Mouse (Mus musculus): ENCODE measurements around the gene Vmn2r87. TPM values are rescaled to one million over a fixed set of nuclear protein-coding genes. Genes with fewer than 3 reads are reported as not detected.
"Not testable (repeated sequence)": the region's sequence is repeated elsewhere in the genome, so short reads cannot be mapped to it uniquely, and the experiment has no call there.

Vmn2r87 gene
- total RNA-seq, 1 experiment: not detected

- H3K36me3 ChIP-seq (ENCODE audit: control insufficient read depth, insufficient read depth, low read length, poor library complexity, severe bottlenecking): no peaks in the 10 kb centered on the region
- peak overlapping the region; percentile 71 to 78 for H3K4me3 ChIP-seq (ENCODE audit: insufficient read depth in 1 of 2, low read depth in 1 of 2, low read length in 2 of 2, poor library complexity in 1 of 2, severe bottlenecking in 1 of 2)
- in situ Hi-C loops (cut with MboI; ENCODE audit: low sequenced_read_pairs in 2 of 2, unreplicated experiment in 2 of 2): no loop called here
- no peak for DNase-seq (ENCODE audit: low read depth, low spot score)
- TF ChIP-seq CHD2 (IDR thresholded peaks at IDR 0.05; ENCODE audit: low read depth, low read length) (no peak), HCFC1 (IDR thresholded peaks at IDR 0.05; ENCODE audit: borderline replicate concordance, insufficient read depth, low read length) (no peak), ZC3H11A (IDR thresholded peaks at IDR 0.05; ENCODE audit: borderline replicate concordance, low read depth, low read length) (no peak), MAFK (IDR thresholded peaks at IDR 0.05; ENCODE audit: insufficient read depth, low read depth, low read length) (no peak), ZNF384 (IDR thresholded peaks at IDR 0.05; ENCODE audit: low read depth, low read length) (no peak)
- H3K4me1 ChIP-seq (ENCODE audit: control insufficient read depth in 2 of 2, insufficient read depth in 2 of 2, low read length in 2 of 2, poor library complexity in 1 of 2): no peaks in the 10 kb centered on the region
- no peak overlapping the region for H3K27ac ChIP-seq (ENCODE audit: insufficient read depth, low read depth, low read length, poor library complexity, severe bottlenecking)
- peak overlapping the region; percentile 84 for H3K9ac ChIP-seq (ENCODE audit: insufficient read depth, low read depth, low read length, poor library complexity, severe bottlenecking)
- H3K9me3 ChIP-seq (ENCODE audit: control insufficient read depth, insufficient read depth, low read depth, low read length): no peaks in the 10 kb centered on the region
These were observed 26.9 kb downstream of the Vmn2r87 start for GRCm38 (mm10) chr10:130470311-130470760.

DNA sequence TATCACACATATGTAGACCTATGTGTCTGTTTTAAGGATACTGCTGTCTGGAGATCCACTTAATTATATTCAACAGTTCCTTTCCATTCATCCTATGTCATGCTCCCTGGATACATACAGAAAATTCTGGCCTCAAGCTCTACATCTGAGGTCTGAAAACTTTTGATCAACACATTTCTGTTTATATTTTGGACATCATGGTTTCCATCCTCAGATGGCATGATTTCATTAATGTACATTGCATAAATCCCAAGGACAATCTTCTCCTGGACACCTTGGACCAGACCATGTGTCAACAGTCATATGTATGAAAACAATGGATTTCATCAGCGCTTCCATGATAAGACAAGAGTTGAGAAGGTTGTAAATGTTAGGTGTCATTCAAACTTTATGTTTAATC lies 41.2 kb downstream of the Vmn2r87 start, which contains the start of gene Vmn2r86:
Vmn2r86 (minus strand) TSS at position 101 of the 400 bp plus-strand sequence.
- H3K9ac ChIP-seq (ENCODE audit: insufficient read depth, low read depth, low read length, poor library complexity, severe bottlenecking); in situ Hi-C loops (cut with MboI; ENCODE audit: low sequenced_read_pairs in 2 of 2, unreplicated experiment in 2 of 2); H3K4me1 ChIP-seq (ENCODE audit: control insufficient read depth in 2 of 2, insufficient read depth in 2 of 2, low read length in 2 of 2, poor library complexity in 1 of 2); H3K4me3 ChIP-seq (ENCODE audit: insufficient read depth in 1 of 2, low read depth in 1 of 2, low read length in 2 of 2, poor library complexity in 1 of 2, severe bottlenecking in 1 of 2); H3K27ac ChIP-seq (ENCODE audit: insufficient read depth, low read depth, low read length, poor library complexity, severe bottlenecking); H3K36me3 ChIP-seq (ENCODE audit: control insufficient read depth, insufficient read depth, low read length, poor library complexity, severe bottlenecking); H3K9me3 ChIP-seq (ENCODE audit: control insufficient read depth, insufficient read depth, low read depth, low read length); DNase-seq (ENCODE audit: low read depth, low spot score): not testable (repeated sequence)

GRCm38 (mm10) chr10:130444776-130445175 lies 52.4 kb downstream of the Vmn2r87 start:
- H3K27ac ChIP-seq (ENCODE audit: insufficient read depth, low read depth, low read length, poor library complexity, severe bottlenecking): no peak overlapping the region
- peak overlapping the region; percentile 11 to 22; a peak in 2 of 4 replicates for H3K4me3 ChIP-seq (ENCODE audit: insufficient read depth in 1 of 2, low read depth in 1 of 2, low read length in 2 of 2, poor library complexity in 1 of 2, severe bottlenecking in 1 of 2)
- no peaks in the 10 kb centered on the region for H3K4me1 ChIP-seq (ENCODE audit: control insufficient read depth in 2 of 2, insufficient read depth in 2 of 2, low read length in 2 of 2, poor library complexity in 1 of 2)
- no peak overlapping the region; the same call in 1 of the 2 replicates for H3K9ac ChIP-seq (ENCODE audit: insufficient read depth, low read depth, low read length, poor library complexity, severe bottlenecking)
- in situ Hi-C loops (cut with MboI; ENCODE audit: low sequenced_read_pairs in 2 of 2, unreplicated experiment in 2 of 2): no loop called here
- H3K9me3 ChIP-seq (ENCODE audit: control insufficient read depth, insufficient read depth, low read depth, low read length): no peaks in the 10 kb centered on the region
- no peak for TF ChIP-seq ZC3H11A (IDR thresholded peaks at IDR 0.05; ENCODE audit: borderline replicate concordance, low read depth, low read length)
- TF ChIP-seq HCFC1 (IDR thresholded peaks at IDR 0.05; ENCODE audit: borderline replicate concordance, insufficient read depth, low read length): no peak
- no peak for TF ChIP-seq CHD2 (IDR thresholded peaks at IDR 0.05; ENCODE audit: low read depth, low read length)
- no peak for TF ChIP-seq ZNF384 (IDR thresholded peaks at IDR 0.05; ENCODE audit: low read depth, low read length)
- TF ChIP-seq MAFK (IDR thresholded peaks at IDR 0.05; ENCODE audit: insufficient read depth, low read depth, low read length): no peak
- no peaks in the 10 kb centered on the region for H3K36me3 ChIP-seq (ENCODE audit: control insufficient read depth, insufficient read depth, low read length, poor library complexity, severe bottlenecking)
- no peak for DNase-seq (ENCODE audit: low read depth, low spot score)

DNA sequence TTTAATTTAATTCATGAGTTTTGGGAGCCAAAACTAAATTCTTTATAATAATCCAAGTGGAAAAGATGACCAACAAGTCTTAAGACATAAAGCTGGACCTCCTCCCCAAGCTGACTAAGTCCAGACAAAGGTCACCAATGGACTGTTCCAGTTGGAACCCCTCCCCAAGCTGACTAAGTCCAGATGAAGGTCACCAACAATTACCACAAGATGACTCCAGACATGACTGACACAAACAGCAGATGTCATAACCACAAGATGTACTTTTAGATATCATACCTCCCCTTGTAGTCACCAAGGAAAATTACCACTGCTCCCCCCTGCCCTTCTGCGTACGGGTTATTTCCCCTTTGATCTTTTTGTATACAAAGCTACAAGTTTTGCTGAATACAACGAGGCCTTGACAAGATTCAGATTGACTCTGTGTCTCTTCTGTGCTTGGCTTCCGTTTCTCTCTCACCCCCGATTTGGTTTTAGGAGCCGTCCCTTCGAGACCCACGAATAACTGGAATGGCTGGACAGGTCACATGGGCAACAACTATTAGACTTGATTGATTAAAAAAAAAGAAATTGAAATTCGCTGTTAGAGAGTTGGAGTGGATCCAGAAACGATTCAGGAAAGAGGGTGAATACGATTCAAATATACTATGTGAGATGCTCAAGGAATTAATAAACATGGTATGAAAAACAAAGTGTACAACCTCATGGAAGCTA lies 62.9 kb downstream of the Vmn2r87 start:
- H3K9ac ChIP-seq (ENCODE audit: insufficient read depth, low read depth, low read length, poor library complexity, severe bottlenecking); DNase-seq (ENCODE audit: low read depth, low spot score); H3K27ac ChIP-seq (ENCODE audit: insufficient read depth, low read depth, low read length, poor library complexity, severe bottlenecking); H3K36me3 ChIP-seq (ENCODE audit: control insufficient read depth, insufficient read depth, low read length, poor library complexity, severe bottlenecking); in situ Hi-C loops (cut with MboI; ENCODE audit: low sequenced_read_pairs in 2 of 2, unreplicated experiment in 2 of 2); H3K4me1 ChIP-seq (ENCODE audit: control insufficient read depth in 2 of 2, insufficient read depth in 2 of 2, low read length in 2 of 2, poor library complexity in 1 of 2); H3K9me3 ChIP-seq (ENCODE audit: control insufficient read depth, insufficient read depth, low read depth, low read length); H3K4me3 ChIP-seq (ENCODE audit: insufficient read depth in 1 of 2, low read depth in 1 of 2, low read length in 2 of 2, poor library complexity in 1 of 2, severe bottlenecking in 1 of 2): not testable (repeated sequence)

- H3K36me3 ChIP-seq (ENCODE audit: control insufficient read depth, insufficient read depth, low read length, poor library complexity, severe bottlenecking); H3K9ac ChIP-seq (ENCODE audit: insufficient read depth, low read depth, low read length, poor library complexity, severe bottlenecking); DNase-seq (ENCODE audit: low read depth, low spot score); H3K9me3 ChIP-seq (ENCODE audit: control insufficient read depth, insufficient read depth, low read depth, low read length); H3K27ac ChIP-seq (ENCODE audit: insufficient read depth, low read depth, low read length, poor library complexity, severe bottlenecking); H3K4me1 ChIP-seq (ENCODE audit: control insufficient read depth in 2 of 2, insufficient read depth in 2 of 2, low read length in 2 of 2, poor library complexity in 1 of 2); H3K4me3 ChIP-seq (ENCODE audit: insufficient read depth in 1 of 2, low read depth in 1 of 2, low read length in 2 of 2, poor library complexity in 1 of 2, severe bottlenecking in 1 of 2); in situ Hi-C loops (cut with MboI; ENCODE audit: low sequenced_read_pairs in 2 of 2, unreplicated experiment in 2 of 2): not testable (repeated sequence)
These were observed 67.6 kb downstream of the Vmn2r87 start, which contains the start of gene Vmn2r85 for GRCm38 (mm10) chr10:130429603-130430002. TSS of gene Vmn2r85 (minus strand) at chr10:130429703.

GRCm38 (mm10) chr10:130422368-130422767 lies 74.8 kb downstream of the Vmn2r87 start:
- H3K9me3 ChIP-seq (ENCODE audit: control insufficient read depth, insufficient read depth, low read depth, low read length); H3K9ac ChIP-seq (ENCODE audit: insufficient read depth, low read depth, low read length, poor library complexity, severe bottlenecking); DNase-seq (ENCODE audit: low read depth, low spot score); H3K27ac ChIP-seq (ENCODE audit: insufficient read depth, low read depth, low read length, poor library complexity, severe bottlenecking); in situ Hi-C loops (cut with MboI; ENCODE audit: low sequenced_read_pairs in 2 of 2, unreplicated experiment in 2 of 2); H3K4me3 ChIP-seq (ENCODE audit: insufficient read depth in 1 of 2, low read depth in 1 of 2, low read length in 2 of 2, poor library complexity in 1 of 2, severe bottlenecking in 1 of 2); H3K36me3 ChIP-seq (ENCODE audit: control insufficient read depth, insufficient read depth, low read length, poor library complexity, severe bottlenecking); H3K4me1 ChIP-seq (ENCODE audit: control insufficient read depth in 2 of 2, insufficient read depth in 2 of 2, low read length in 2 of 2, poor library complexity in 1 of 2): not testable (repeated sequence)

Measured in ES-E14 (cell line).